Mouse (Mus musculus): ENCODE data around the gene Snai3. TPM values are rescaled to one million over a fixed set of nuclear protein-coding genes. Genes with fewer than 3 reads are reported as not detected.
A peak's percentile ranks its signal among the peaks of the same experiment; 100 is the strongest.

Gene Snai3
- polyA plus RNA-seq, 1 experiment from 2014 or later, result 0.16 TPM

- Histone ChIP-seq H3K9me3 (no peaks in the 10 kb centered on the region), H3K9ac (replicated peaks) (0 out of 2 replicates have a peak overlapping the region, but pooled peaks have one; percentile 24), H3K27ac (no peak overlapping the region), H3K4me2 (no peak overlapping the region), H3K36me3 (peaks cover 50% of the 10 kb centered on the region), H3K4me3 (replicated peaks) (no peak overlapping the region), H3K27me3 (no peaks in the 10 kb centered on the region), H3K4me1 (replicated peaks) (peaks cover 20% of the 10 kb centered on the region)
- ATAC-seq (ENCODE audit: insufficient number of reproducible peaks, insufficient read depth, low FRiP score, low TSS enrichment, low read depth), result no peak
- 92% methylated on average over 8 of the region's 8 CpGs for WGBS
Observed at GRCm38 (mm10) chr8:122473911-122474421, 13.4 kb upstream of the Snai3 start.

GRCm38 (mm10) chr8:122470691-122471090, 10.2 kb upstream of the Snai3 start:
- 87% methylated on average over 5 of the region's 5 CpGs for WGBS
- Histone ChIP-seq H3K27me3 (no peaks in the 10 kb centered on the region), H3K9me3 (no peaks in the 10 kb centered on the region), H3K4me1 (replicated peaks) (peaks cover 12% of the 10 kb centered on the region), H3K36me3 (peaks cover 68% of the 10 kb centered on the region), H3K4me3 (replicated peaks) (no peak overlapping the region), H3K4me2 (no peak overlapping the region), H3K27ac (no peak overlapping the region), H3K9ac (replicated peaks) (no peak overlapping the region)
- ATAC-seq (ENCODE audit: insufficient number of reproducible peaks, insufficient read depth, low FRiP score, low TSS enrichment, low read depth), result no peak

GRCm38 (mm10) chr8:122469965-122470364, 9.4 kb upstream of the Snai3 start:
- H3K4me2 ChIP-seq, result no peak overlapping the region
- H3K36me3 ChIP-seq, result peaks cover 74% of the 10 kb centered on the region
- H3K4me1 ChIP-seq (replicated peaks), result peaks cover 9% of the 10 kb centered on the region
- WGBS, result 83% methylated on average over 10 of the region's 10 CpGs
- H3K27ac ChIP-seq, result no peak overlapping the region
- H3K9me3 ChIP-seq, result no peaks in the 10 kb centered on the region
- H3K4me3 ChIP-seq (replicated peaks), result no peak overlapping the region
- no peak for ATAC-seq (ENCODE audit: insufficient number of reproducible peaks, insufficient read depth, low FRiP score, low TSS enrichment, low read depth)
- H3K9ac ChIP-seq (replicated peaks), result no peak overlapping the region
- H3K27me3 ChIP-seq, result no peaks in the 10 kb centered on the region

- H3K4me1 ChIP-seq (replicated peaks), result peaks cover 5% of the 10 kb centered on the region; the same call in 1 of the 2 replicates
- no peak for ATAC-seq (ENCODE audit: insufficient number of reproducible peaks, insufficient read depth, low FRiP score, low TSS enrichment, low read depth)
- H3K27me3 ChIP-seq, result no peaks in the 10 kb centered on the region
- peaks cover 74% of the 10 kb centered on the region for H3K36me3 ChIP-seq
- H3K27ac ChIP-seq, result no peak overlapping the region
- 78% methylated on average over 6 of the region's 6 CpGs for WGBS
- H3K9ac ChIP-seq (replicated peaks), result no peak overlapping the region
- no peaks in the 10 kb centered on the region for H3K9me3 ChIP-seq
- H3K4me3 ChIP-seq (replicated peaks), result no peak overlapping the region
- H3K4me2 ChIP-seq, result no peak overlapping the region
Observed at GRCm38 (mm10) chr8:122469407-122469806, 8.9 kb upstream of the Snai3 start.

- WGBS, result 86% methylated on average over 13 of the region's 13 CpGs
- Histone ChIP-seq H3K9ac (replicated peaks) (no peak overlapping the region), H3K4me3 (replicated peaks) (no peak overlapping the region), H3K27me3 (peaks cover 11% of the 10 kb centered on the region), H3K27ac (no peak overlapping the region), H3K9me3 (no peaks in the 10 kb centered on the region), H3K4me2 (no peak overlapping the region), H3K4me1 (replicated peaks) (0 out of 2 replicates have a peak, but pooled peaks cover 3% of the 10 kb centered on the region), H3K36me3 (peaks cover 60% of the 10 kb centered on the region)
- no peak for ATAC-seq (ENCODE audit: insufficient number of reproducible peaks, insufficient read depth, low FRiP score, low TSS enrichment, low read depth)
Observed at GRCm38 (mm10) chr8:122467816-122468215, 7.3 kb upstream of the Snai3 start.

- no peak overlapping the region for H3K4me2 ChIP-seq
- WGBS, result 66% methylated on average over 7 of the region's 7 CpGs
- no peak for ATAC-seq (ENCODE audit: insufficient number of reproducible peaks, insufficient read depth, low FRiP score, low TSS enrichment, low read depth)
- H3K27ac ChIP-seq, result no peak overlapping the region
- H3K27me3 ChIP-seq, result peaks cover 40% of the 10 kb centered on the region
- no peak overlapping the region for H3K9ac ChIP-seq (replicated peaks)
- H3K36me3 ChIP-seq, result peaks cover 46% of the 10 kb centered on the region
- H3K9me3 ChIP-seq, result no peaks in the 10 kb centered on the region
- no peak overlapping the region for H3K4me3 ChIP-seq (replicated peaks)
- peaks cover 16% of the 10 kb centered on the region for H3K4me1 ChIP-seq (replicated peaks)
Observed at GRCm38 (mm10) chr8:122464985-122465384, 4.5 kb upstream of the Snai3 start.

GRCm38 (mm10) chr8:122463651-122464640, 3.4 kb upstream of the Snai3 start:
- no peak for ATAC-seq (ENCODE audit: insufficient number of reproducible peaks, insufficient read depth, low FRiP score, low TSS enrichment, low read depth)
- Histone ChIP-seq H3K27me3 (peaks cover 50% of the 10 kb centered on the region), H3K4me3 (replicated peaks) (no peak overlapping the region), H3K36me3 (peaks cover 38% of the 10 kb centered on the region), H3K4me2 (no peak overlapping the region), H3K27ac (no peak overlapping the region), H3K9ac (replicated peaks) (no peak overlapping the region), H3K9me3 (no peaks in the 10 kb centered on the region), H3K4me1 (replicated peaks) (peaks cover 18% of the 10 kb centered on the region)
- 53% methylated on average over 12 of the region's 12 CpGs for WGBS

GRCm38 (mm10) chr8:122462510-122462909, 2.0 kb upstream of the Snai3 start:
- ATAC-seq (ENCODE audit: insufficient number of reproducible peaks, insufficient read depth, low FRiP score, low TSS enrichment, low read depth), result no peak
- H3K9me3 ChIP-seq, result no peaks in the 10 kb centered on the region
- peaks cover 24% of the 10 kb centered on the region for H3K36me3 ChIP-seq
- H3K4me1 ChIP-seq (replicated peaks), result peaks cover 18% of the 10 kb centered on the region
- 65% methylated on average over 8 of the region's 8 CpGs for WGBS
- no peak overlapping the region for H3K4me2 ChIP-seq
- no peak overlapping the region for H3K27ac ChIP-seq
- peaks cover 65% of the 10 kb centered on the region for H3K27me3 ChIP-seq
- H3K9ac ChIP-seq (replicated peaks), result 0 out of 2 replicates have a peak overlapping the region, but pooled peaks have one; percentile 8
- H3K4me3 ChIP-seq (replicated peaks), result no peak overlapping the region

- no peak overlapping the region for H3K4me2 ChIP-seq
- H3K4me1 ChIP-seq (replicated peaks), result peaks cover 18% of the 10 kb centered on the region
- peaks cover 15% of the 10 kb centered on the region for H3K36me3 ChIP-seq
- H3K27ac ChIP-seq, result no peak overlapping the region
- H3K27me3 ChIP-seq, result peaks cover 73% of the 10 kb centered on the region
- 57% methylated on average over 11 of the region's 11 CpGs for WGBS
- no peaks in the 10 kb centered on the region for H3K9me3 ChIP-seq
- no peak overlapping the region for H3K4me3 ChIP-seq (replicated peaks)
- no peak overlapping the region for H3K9ac ChIP-seq (replicated peaks)
- no peak for ATAC-seq (ENCODE audit: insufficient number of reproducible peaks, insufficient read depth, low FRiP score, low TSS enrichment, low read depth)
Observed at GRCm38 (mm10) chr8:122461473-122462148, 1.1 kb upstream of the Snai3 start.

- no peak overlapping the region for H3K9ac ChIP-seq (replicated peaks)
- H3K9me3 ChIP-seq, result no peaks in the 10 kb centered on the region
- peaks cover 87% of the 10 kb centered on the region for H3K27me3 ChIP-seq
- H3K27ac ChIP-seq, result no peak overlapping the region
- peak overlapping the region; percentile 34 for H3K4me3 ChIP-seq (replicated peaks)
- no peaks in the 10 kb centered on the region for H3K36me3 ChIP-seq
- peak overlapping the region; percentile 62 for H3K4me2 ChIP-seq
- peaks cover 18% of the 10 kb centered on the region for H3K4me1 ChIP-seq (replicated peaks)
- ATAC-seq (ENCODE audit: insufficient number of reproducible peaks, insufficient read depth, low FRiP score, low TSS enrichment, low read depth), result no peak
- 25% methylated on average over 7 of the region's 7 CpGs for WGBS
Observed at GRCm38 (mm10) chr8:122459990-122460389, 543 bp downstream of the Snai3 start.
